Mouse (Mus musculus): ENCODE results near the gene D11Wsu47e. TPM values are rescaled to one million over a fixed set of nuclear protein-coding genes. Genes with fewer than 3 reads are reported as not detected.
"Not testable (repeated sequence)": the region's sequence is repeated elsewhere in the genome, so short reads cannot be mapped to it uniquely, and the experiment has no call there.

D11Wsu47e gene
- polyA plus RNA-seq, 1 experiment from 2014 or later, result 29.7 TPM

- 0 out of 2 replicates have a peak, but pooled peaks have one; percentile 16 for ATAC-seq (ENCODE audit: low FRiP score, low TSS enrichment)
- H3K27me3 ChIP-seq (ENCODE audit: control insufficient read depth, insufficient read depth, low read length), result no peaks in the 10 kb centered on the region
- no peak overlapping the region for H3K27ac ChIP-seq (ENCODE audit: low read depth, low read length)
- H3K9me3 ChIP-seq (ENCODE audit: control insufficient read depth, low read length), result no peaks in the 10 kb centered on the region
- H3K9ac ChIP-seq (ENCODE audit: low read depth, low read length), result no peak overlapping the region
- peaks cover 50% of the 10 kb centered on the region for H3K36me3 ChIP-seq (ENCODE audit: control insufficient read depth, insufficient read depth, low read length)
- 36% methylated on average over 8 of the region's 8 CpGs for WGBS
- H3K4me1 ChIP-seq (ENCODE audit: control insufficient read depth, insufficient read depth, low read length), result peaks cover 26% of the 10 kb centered on the region
- H3K4me2 ChIP-seq (replicated peaks; ENCODE audit: low read depth, low read length), result no peak overlapping the region
- H3K4me3 ChIP-seq (ENCODE audit: low read length), result no peak overlapping the region
Measured at GRCm38 (mm10) chr11:113651907-113652273, 32.3 kb upstream of the D11Wsu47e start.

- Histone ChIP-seq H3K27me3 (ENCODE audit: control insufficient read depth, insufficient read depth, low read length) (no peaks in the 10 kb centered on the region), H3K4me1 (ENCODE audit: control insufficient read depth, insufficient read depth, low read length) (peaks cover 26% of the 10 kb centered on the region), H3K9me3 (ENCODE audit: control insufficient read depth, low read length) (no peaks in the 10 kb centered on the region), H3K4me3 (ENCODE audit: low read length) (no peak overlapping the region), H3K27ac (ENCODE audit: low read depth, low read length) (no peak overlapping the region), H3K4me2 (replicated peaks; ENCODE audit: low read depth, low read length) (no peak overlapping the region), H3K36me3 (ENCODE audit: control insufficient read depth, insufficient read depth, low read length) (peaks cover 57% of the 10 kb centered on the region), H3K9ac (ENCODE audit: low read depth, low read length) (no peak overlapping the region)
- no peak; the same call in 1 of the 2 replicates for ATAC-seq (ENCODE audit: low FRiP score, low TSS enrichment)
- 52% methylated on average over 6 of the region's 6 CpGs for WGBS
Measured at GRCm38 (mm10) chr11:113652516-113652915, 31.7 kb upstream of the D11Wsu47e start.

- Histone ChIP-seq H3K4me2 (replicated peaks; ENCODE audit: low read depth, low read length) (no peak overlapping the region), H3K9ac (ENCODE audit: low read depth, low read length) (no peak overlapping the region), H3K4me3 (ENCODE audit: low read length) (no peak overlapping the region), H3K4me1 (ENCODE audit: control insufficient read depth, insufficient read depth, low read length) (peaks cover 26% of the 10 kb centered on the region), H3K27me3 (ENCODE audit: control insufficient read depth, insufficient read depth, low read length) (no peaks in the 10 kb centered on the region), H3K27ac (ENCODE audit: low read depth, low read length) (no peak overlapping the region), H3K9me3 (ENCODE audit: control insufficient read depth, low read length) (no peaks in the 10 kb centered on the region), H3K36me3 (ENCODE audit: control insufficient read depth, insufficient read depth, low read length) (peaks cover 72% of the 10 kb centered on the region)
- ATAC-seq (ENCODE audit: low FRiP score, low TSS enrichment), result no peak
- WGBS, result 94% methylated on average over 15 of the region's 15 CpGs
Measured at GRCm38 (mm10) chr11:113654105-113654504, 30.1 kb upstream of the D11Wsu47e start.

- no peak overlapping the region for H3K9ac ChIP-seq (ENCODE audit: low read depth, low read length)
- 87% methylated on average over 18 of the region's 18 CpGs for WGBS
- no peak overlapping the region for H3K27ac ChIP-seq (ENCODE audit: low read depth, low read length)
- H3K9me3 ChIP-seq (ENCODE audit: control insufficient read depth, low read length), result no peaks in the 10 kb centered on the region
- no peak overlapping the region for H3K4me3 ChIP-seq (ENCODE audit: low read length)
- ATAC-seq (ENCODE audit: low FRiP score, low TSS enrichment), result no peak
- H3K4me2 ChIP-seq (replicated peaks; ENCODE audit: low read depth, low read length), result no peak overlapping the region
- peaks cover 78% of the 10 kb centered on the region for H3K36me3 ChIP-seq (ENCODE audit: control insufficient read depth, insufficient read depth, low read length)
- no peaks in the 10 kb centered on the region for H3K27me3 ChIP-seq (ENCODE audit: control insufficient read depth, insufficient read depth, low read length)
- peaks cover 26% of the 10 kb centered on the region for H3K4me1 ChIP-seq (ENCODE audit: control insufficient read depth, insufficient read depth, low read length)
Measured at GRCm38 (mm10) chr11:113654561-113655270, 29.5 kb upstream of the D11Wsu47e start.

GRCm38 (mm10) chr11:113656511-113656932, 27.7 kb upstream of the D11Wsu47e start:
- Histone ChIP-seq H3K36me3 (ENCODE audit: control insufficient read depth, insufficient read depth, low read length) (peaks cover 94% of the 10 kb centered on the region), H3K4me2 (replicated peaks; ENCODE audit: low read depth, low read length) (no peak overlapping the region), H3K27ac (ENCODE audit: low read depth, low read length) (no peak overlapping the region), H3K4me3 (ENCODE audit: low read length) (no peak overlapping the region), H3K27me3 (ENCODE audit: control insufficient read depth, insufficient read depth, low read length) (no peaks in the 10 kb centered on the region), H3K9ac (ENCODE audit: low read depth, low read length) (no peak overlapping the region), H3K4me1 (ENCODE audit: control insufficient read depth, insufficient read depth, low read length) (peaks cover 11% of the 10 kb centered on the region), H3K9me3 (ENCODE audit: control insufficient read depth, low read length) (no peaks in the 10 kb centered on the region)
- ATAC-seq (ENCODE audit: low FRiP score, low TSS enrichment), result no peak
- WGBS, result 90% methylated on average over 8 of the region's 8 CpGs

GRCm38 (mm10) chr11:113657221-113657620, 27.0 kb upstream of the D11Wsu47e start:
- no peaks in the 10 kb centered on the region for H3K27me3 ChIP-seq (ENCODE audit: control insufficient read depth, insufficient read depth, low read length)
- 53% methylated on average over 4 of the region's 4 CpGs for WGBS
- ATAC-seq (ENCODE audit: low FRiP score, low TSS enrichment), result no peak

GRCm38 (mm10) chr11:113658319-113658718, 25.9 kb upstream of the D11Wsu47e start:
- H3K36me3 ChIP-seq (ENCODE audit: control insufficient read depth, insufficient read depth, low read length), result peaks cover 93% of the 10 kb centered on the region
- 70% methylated on average over 8 of the region's 8 CpGs for WGBS
- ATAC-seq (ENCODE audit: low FRiP score, low TSS enrichment), result no peak
- H3K9ac ChIP-seq (ENCODE audit: low read depth, low read length), result no peak overlapping the region
- H3K4me3 ChIP-seq (ENCODE audit: low read length), result no peak overlapping the region
- H3K4me2 ChIP-seq (replicated peaks; ENCODE audit: low read depth, low read length), result no peak overlapping the region
- H3K9me3 ChIP-seq (ENCODE audit: control insufficient read depth, low read length), result no peaks in the 10 kb centered on the region
- H3K27me3 ChIP-seq (ENCODE audit: control insufficient read depth, insufficient read depth, low read length), result no peaks in the 10 kb centered on the region
- H3K27ac ChIP-seq (ENCODE audit: low read depth, low read length), result no peak overlapping the region
- no peaks in the 10 kb centered on the region for H3K4me1 ChIP-seq (ENCODE audit: control insufficient read depth, insufficient read depth, low read length)

More at GRCm38 (mm10) chr11:113657221-113657620, 27.0 kb upstream of the D11Wsu47e start:
- H3K9ac ChIP-seq (ENCODE audit: low read depth, low read length), result no peak overlapping the region
- no peaks in the 10 kb centered on the region for H3K9me3 ChIP-seq (ENCODE audit: control insufficient read depth, low read length)
- H3K4me3 ChIP-seq (ENCODE audit: low read length), result no peak overlapping the region
- peaks cover 97% of the 10 kb centered on the region for H3K36me3 ChIP-seq (ENCODE audit: control insufficient read depth, insufficient read depth, low read length)
- peaks cover 4% of the 10 kb centered on the region; the same call in 1 of the 2 replicates for H3K4me1 ChIP-seq (ENCODE audit: control insufficient read depth, insufficient read depth, low read length)
- no peak overlapping the region for H3K27ac ChIP-seq (ENCODE audit: low read depth, low read length)
- H3K4me2 ChIP-seq (replicated peaks; ENCODE audit: low read depth, low read length), result no peak overlapping the region

GRCm38 (mm10) chr11:113658763-113659162, 25.4 kb upstream of the D11Wsu47e start:
- peaks cover 93% of the 10 kb centered on the region for H3K36me3 ChIP-seq (ENCODE audit: control insufficient read depth, insufficient read depth, low read length)
- ATAC-seq (ENCODE audit: low FRiP score, low TSS enrichment), result no peak
- H3K27me3 ChIP-seq (ENCODE audit: control insufficient read depth, insufficient read depth, low read length), result no peaks in the 10 kb centered on the region
- no peak overlapping the region for H3K4me3 ChIP-seq (ENCODE audit: low read length)
- no peaks in the 10 kb centered on the region for H3K4me1 ChIP-seq (ENCODE audit: control insufficient read depth, insufficient read depth, low read length)
- H3K9ac ChIP-seq (ENCODE audit: low read depth, low read length), result no peak overlapping the region
- H3K9me3 ChIP-seq (ENCODE audit: control insufficient read depth, low read length), result no peaks in the 10 kb centered on the region
- 74% methylated on average over 4 of the region's 4 CpGs for WGBS
- H3K27ac ChIP-seq (ENCODE audit: low read depth, low read length), result no peak overlapping the region
- H3K4me2 ChIP-seq (replicated peaks; ENCODE audit: low read depth, low read length), result no peak overlapping the region

- peaks cover 89% of the 10 kb centered on the region for H3K36me3 ChIP-seq (ENCODE audit: control insufficient read depth, insufficient read depth, low read length)
- not testable (repeated sequence) for H3K4me2 ChIP-seq (replicated peaks; ENCODE audit: low read depth, low read length); H3K9ac ChIP-seq (ENCODE audit: low read depth, low read length); H3K27me3 ChIP-seq (ENCODE audit: control insufficient read depth, insufficient read depth, low read length); ATAC-seq (ENCODE audit: low FRiP score, low TSS enrichment); H3K4me1 ChIP-seq (ENCODE audit: control insufficient read depth, insufficient read depth, low read length); H3K9me3 ChIP-seq (ENCODE audit: control insufficient read depth, low read length); H3K27ac ChIP-seq (ENCODE audit: low read depth, low read length); H3K4me3 ChIP-seq (ENCODE audit: low read length)
- WGBS, result 96% methylated on average over 3 of the region's 3 CpGs
Measured at GRCm38 (mm10) chr11:113660213-113660612, 24.0 kb upstream of the D11Wsu47e start.
